Mouse (Mus musculus): Measurements from ENCODE around the gene Acp1.

Acp1 gene

DNA sequence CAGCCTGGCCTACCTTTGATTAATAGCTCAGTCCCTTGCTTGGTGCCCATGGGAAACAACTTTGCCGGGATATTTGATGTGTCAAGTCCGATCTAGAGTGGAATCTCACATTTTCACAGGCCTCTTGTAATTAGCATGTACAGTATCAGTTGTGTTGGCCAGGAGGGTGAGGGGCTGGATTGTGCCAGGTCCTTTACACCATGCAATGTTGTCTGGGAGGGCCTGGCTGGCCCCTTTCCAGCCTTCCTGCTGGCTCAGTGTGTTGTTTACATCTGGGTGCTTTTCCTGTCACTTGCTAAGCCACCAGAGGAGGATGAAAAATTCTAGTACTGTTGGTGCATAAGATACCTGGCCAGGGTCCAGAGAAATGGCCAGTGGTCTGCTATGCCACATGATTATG, 47.0 kb downstream of the Acp1 start:
- DNase-seq (ENCODE audit: extremely low read depth, low read depth) = no peak

DNA sequence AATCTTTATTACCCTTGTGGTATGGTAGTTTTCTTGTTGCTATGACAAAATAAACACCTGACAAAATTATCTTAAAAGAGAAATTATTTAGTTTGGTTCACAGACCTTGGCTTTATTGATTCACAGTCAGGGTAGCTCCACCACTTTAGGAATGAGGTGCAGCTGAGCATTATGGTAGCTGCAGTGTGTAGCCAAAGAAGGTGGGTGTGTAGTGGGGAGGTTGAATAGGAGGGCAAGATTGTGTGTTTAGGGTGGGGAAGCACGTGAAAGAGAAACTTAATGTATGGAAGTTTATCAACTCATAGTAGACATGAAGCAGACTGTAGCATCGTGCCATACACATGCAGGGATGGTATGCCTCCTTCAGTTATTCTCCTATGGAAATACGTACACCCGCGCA, 55.2 kb downstream of the Acp1 start:
- DNase-seq (ENCODE audit: extremely low read depth, low read depth) = no peak

DNA sequence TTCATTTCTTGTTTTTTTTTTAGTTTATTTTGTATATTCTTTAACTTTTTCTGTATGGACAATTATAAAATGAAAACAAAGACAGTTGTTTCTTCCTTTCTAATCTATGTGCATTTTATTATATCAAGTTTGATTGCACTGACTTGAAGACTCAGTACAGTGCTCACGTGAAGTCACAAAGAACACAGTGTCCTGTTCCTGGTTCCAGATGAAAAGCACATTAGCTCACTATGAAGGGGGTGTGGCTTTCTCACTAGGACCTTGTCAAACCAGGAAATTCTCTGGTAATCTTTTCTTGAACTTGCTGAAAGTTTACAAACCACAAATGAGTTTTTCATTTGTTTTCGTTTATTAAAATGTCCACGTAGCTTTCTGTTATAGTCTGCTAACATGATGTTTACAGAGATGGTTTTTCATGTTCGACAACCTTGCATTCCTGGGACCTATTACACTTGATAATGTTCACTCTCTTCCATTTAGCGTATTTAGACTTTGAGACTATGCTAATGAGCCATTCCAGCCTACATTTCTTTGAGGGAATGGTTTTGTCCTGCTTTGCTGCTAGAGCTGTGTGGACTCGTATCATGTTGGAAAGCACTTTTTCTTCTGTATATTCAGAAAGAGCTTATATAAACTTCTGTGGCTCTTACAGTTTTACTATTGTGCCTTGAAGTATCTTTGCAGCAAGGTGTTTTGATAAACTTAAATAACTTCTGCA, 55.8 kb downstream of the Acp1 start:
- no peak for DNase-seq (ENCODE audit: extremely low read depth, low read depth)

DNA sequence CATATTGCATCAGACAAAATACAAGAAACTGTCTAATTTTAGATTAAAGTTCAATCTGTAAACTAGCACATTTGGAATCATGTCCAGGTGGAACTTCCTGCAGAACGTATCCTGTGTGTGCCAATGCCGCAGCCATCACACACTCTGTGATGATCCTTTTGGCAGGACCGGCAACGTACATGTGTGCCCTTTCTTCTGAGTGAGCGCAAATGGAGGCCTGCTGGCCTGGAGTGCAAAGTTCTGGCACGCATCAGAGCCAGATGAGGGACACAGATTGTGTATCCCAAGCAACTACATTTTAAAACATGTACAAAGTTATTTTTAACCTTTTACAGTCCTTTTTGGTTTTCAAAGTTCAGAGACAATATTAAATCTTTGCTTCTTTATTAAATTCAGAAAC, 59.5 kb downstream of the Acp1 start:
- no peak for DNase-seq (ENCODE audit: extremely low read depth, low read depth)

DNA sequence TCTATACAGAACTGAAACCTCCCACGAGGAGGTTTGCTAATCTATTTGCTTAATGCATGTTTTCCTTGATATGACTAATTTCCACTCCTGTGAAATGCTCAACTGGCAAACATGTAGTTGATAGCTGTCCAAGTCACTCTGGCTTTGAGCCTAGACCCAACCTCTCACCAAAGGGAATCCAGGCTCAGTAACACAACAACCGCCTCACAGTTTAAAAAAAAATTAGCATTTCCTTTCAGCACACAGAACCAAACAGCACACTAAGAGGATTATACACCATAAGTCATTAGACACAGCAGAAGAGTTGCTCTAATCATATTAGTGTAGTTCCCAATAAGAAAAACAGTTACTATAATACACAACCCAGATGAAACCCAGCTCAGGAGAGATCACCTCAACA, 60.5 kb downstream of the Acp1 start:
- DNase-seq (ENCODE audit: extremely low read depth, low read depth) = no peak

DNA sequence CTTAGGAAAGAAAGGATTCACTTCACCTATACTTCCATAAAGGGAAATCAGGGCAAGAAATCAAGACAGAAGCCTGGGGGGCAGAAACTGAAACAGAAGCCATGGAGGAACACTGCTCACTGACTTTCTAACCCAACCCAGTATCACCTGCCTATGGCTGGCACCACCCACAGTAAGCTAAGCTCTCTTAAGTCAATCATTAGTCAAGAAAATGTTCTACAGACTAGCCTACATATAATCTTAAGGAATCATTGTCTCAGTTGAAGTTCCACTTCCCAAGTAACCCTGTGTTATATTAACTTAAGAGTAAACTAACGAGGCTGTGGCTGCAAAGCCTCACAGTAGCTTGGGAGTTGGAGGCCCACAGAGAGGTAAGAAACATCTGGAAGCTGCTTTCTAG, 62.9 kb downstream of the Acp1 start:
- DNase-seq (ENCODE audit: extremely low read depth, low read depth) = no peak

Data from MEL-GATA-1-ER (cell line).